Mouse (Mus musculus): ENCODE data around the gene Prox1.

The Prox1 gene

GRCm38 (mm10) chr1:190079643-190080275, 90.8 kb downstream of the Prox1 start:
- DNase-seq (ENCODE audit: low spot score) = no peak

GRCm38 (mm10) chr1:190076601-190077000, 93.9 kb downstream of the Prox1 start:
- no peak for DNase-seq (ENCODE audit: low spot score)
